Mouse (Mus musculus) stomach, postnatal 0 days (tissue): ENCODE results near the gene Fam169b. TPM values are rescaled to one million over a fixed set of nuclear protein-coding genes. Genes with fewer than 3 reads are reported as not detected.
"Not testable (repeated sequence)": the region's sequence is repeated elsewhere in the genome, so short reads cannot be mapped to it uniquely, and the experiment has no call there.

Experiments used
- ATAC-seq: fragments of 200-750 bp; cut with Nextera tagmentation; 2 replicates; pipeline ENCODE4 v1.8.0; 2017; ENCODE audit not compliant: low FRiP score, low TSS enrichment
- DNase-seq: peaks from one replicate; pipeline ENCODE4 v3.0.0-alpha.2; 2016; ENCODE audit warnings: low spot score
- H3K27ac ChIP-seq: fragments of 300-500 bp; sonication (generic); replicated peaks from 2 replicates; pipeline ENCODE4 v1.5.1; 2014; ENCODE audit warnings: mild to moderate bottlenecking, control low read depth
- H3K27me3 ChIP-seq: fragments of 300-500 bp; sonication (generic); 2 replicates; pipeline ENCODE4 v1.6.1; 2014; ENCODE audit warnings: low read length; ENCODE audit not compliant: control insufficient read depth, insufficient read depth
- H3K36me3 ChIP-seq: fragments of 300-500 bp; sonication (generic); 2 replicates; pipeline ENCODE4 v1.6.1; 2014; ENCODE audit warnings: low read length, mixed read lengths; ENCODE audit not compliant: control insufficient read depth, insufficient read depth
- H3K4me1 ChIP-seq: fragments of 300-500 bp; sonication (generic); replicated peaks from 2 replicates; pipeline ENCODE4 v1.6.1; 2014; ENCODE audit warnings: antibody characterized with exemption; ENCODE audit not compliant: control insufficient read depth, insufficient read depth
- H3K4me2 ChIP-seq: fragments of 300-500 bp; sonication (generic); replicated peaks from 2 replicates; pipeline ENCODE4 v1.6.1; 2014; ENCODE audit warnings: low read depth, mild to moderate bottlenecking, control low read depth, moderate library complexity
- H3K4me3 ChIP-seq: fragments of 300-500 bp; sonication (generic); 2 replicates; pipeline ENCODE4 v1.5.1; 2014; ENCODE audit warnings: low read depth, low read length, control low read depth
- H3K9ac ChIP-seq: fragments of 300-500 bp; sonication (generic); 2 replicates; pipeline ENCODE4 v1.6.1; 2014; ENCODE audit warnings: mild to moderate bottlenecking, low read length, control low read depth, mixed read lengths
- H3K9me3 ChIP-seq: fragments of 300-500 bp; sonication (generic); 2 replicates; pipeline ENCODE4 v1.6.1; 2016; ENCODE audit warnings: low read length; ENCODE audit not compliant: control insufficient read depth
- CTCF ChIP-seq: IDR thresholded peaks from 2 replicates; pipeline ENCODE4 v1.5.1; 2016; ENCODE audit warnings: antibody characterized with exemption, low read depth, mild to moderate bottlenecking, moderate library complexity
- EP300 ChIP-seq: optimal IDR thresholded peaks from 2 replicates; pipeline ENCODE3; 2016; ENCODE audit warnings: antibody characterized with exemption
- WGBS: fragments of 180-500 bp; shearing (Covaris S2); extraction: QIAGEN DNeasy Blood & Tissue Kit; methylation state at CpG from one replicate; pipeline ENCODE4 v1.1.7; 2014; 5-methylcytosine and 5-hydroxymethylcytosine counted together
- polyA plus RNA-seq: library from polyadenylated mRNA; unstranded; fragments of >200 nt; fragmentation: Nextera tagmentation; extraction: Ambion mirVana; gene quantifications from 2 replicates; pipeline ENCODE4 v1.2.1, GENCODE M21; 2015

Fam169b gene
- polyA plus RNA-seq, 1 experiment from 2014 or later = 0.24 TPM

DNA sequence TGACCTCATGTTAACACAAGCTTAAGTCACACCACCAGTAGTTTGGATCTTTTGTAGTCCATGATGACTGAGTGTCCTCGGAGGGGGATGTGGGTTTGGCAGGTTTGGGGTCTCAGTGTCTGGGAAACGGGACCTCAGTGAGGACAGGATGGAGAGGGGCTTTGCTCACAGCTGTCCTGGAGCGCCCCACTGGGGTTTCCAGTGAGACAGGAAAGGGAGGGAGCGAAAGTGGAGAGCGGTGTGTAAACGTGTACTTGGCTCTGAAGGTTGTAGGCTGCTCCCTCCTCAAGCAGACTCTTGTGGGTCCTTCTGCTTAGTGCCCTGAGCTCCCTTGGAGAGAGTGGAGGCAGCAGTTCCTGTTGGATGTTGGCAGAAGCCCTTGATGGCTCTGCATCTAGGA lies 5.3 kb downstream of the Fam169b start:
- no peaks in the 10 kb centered on the region for H3K27me3 ChIP-seq
- H3K4me2 ChIP-seq = no peak overlapping the region
- no peak overlapping the region for H3K9ac ChIP-seq
- no peaks in the 10 kb centered on the region for H3K36me3 ChIP-seq
- H3K4me1 ChIP-seq = no peaks in the 10 kb centered on the region
- H3K9me3 ChIP-seq = no peaks in the 10 kb centered on the region
- H3K27ac ChIP-seq = no peak overlapping the region
- DNase-seq (no peak), ATAC-seq (no peak)
- WGBS = 71% methylated on average over 6 of the region's 6 CpGs
- TF ChIP-seq EP300 = no peak
- TF ChIP-seq CTCF = no peak
- no peak overlapping the region for H3K4me3 ChIP-seq

DNA sequence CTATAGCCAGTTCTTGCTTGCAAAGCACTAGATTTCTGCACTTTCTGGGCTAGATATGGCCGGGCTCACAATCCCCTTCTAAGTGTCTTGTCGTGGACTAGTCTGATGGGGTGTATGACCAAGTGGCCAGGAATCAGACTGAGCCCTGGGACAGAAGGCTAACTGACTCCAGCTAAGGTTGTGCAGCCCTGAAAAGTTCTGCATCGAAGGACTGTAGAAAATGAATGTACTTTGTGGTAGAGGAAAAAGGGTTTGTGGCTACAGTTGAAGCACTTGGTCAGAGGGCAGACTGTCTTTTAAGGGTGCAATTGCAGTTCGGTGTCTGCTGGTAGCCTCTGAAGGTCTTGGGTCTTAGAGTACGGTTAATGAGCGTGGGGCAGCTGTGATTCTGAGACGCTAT lies 5.8 kb downstream of the Fam169b start:
- ATAC-seq = no peak
- Histone ChIP-seq H3K4me3 (no peak overlapping the region), H3K9me3 (no peaks in the 10 kb centered on the region), H3K9ac (no peak overlapping the region), H3K27me3 (no peaks in the 10 kb centered on the region), H3K4me1 (no peaks in the 10 kb centered on the region), H3K36me3 (no peaks in the 10 kb centered on the region), H3K27ac (no peak overlapping the region), H3K4me2 (no peak overlapping the region)
- no peak for DNase-seq
- TF ChIP-seq CTCF (no peak), EP300 (no peak)
- 88% methylated on average over 7 of the region's 7 CpGs for WGBS

DNA sequence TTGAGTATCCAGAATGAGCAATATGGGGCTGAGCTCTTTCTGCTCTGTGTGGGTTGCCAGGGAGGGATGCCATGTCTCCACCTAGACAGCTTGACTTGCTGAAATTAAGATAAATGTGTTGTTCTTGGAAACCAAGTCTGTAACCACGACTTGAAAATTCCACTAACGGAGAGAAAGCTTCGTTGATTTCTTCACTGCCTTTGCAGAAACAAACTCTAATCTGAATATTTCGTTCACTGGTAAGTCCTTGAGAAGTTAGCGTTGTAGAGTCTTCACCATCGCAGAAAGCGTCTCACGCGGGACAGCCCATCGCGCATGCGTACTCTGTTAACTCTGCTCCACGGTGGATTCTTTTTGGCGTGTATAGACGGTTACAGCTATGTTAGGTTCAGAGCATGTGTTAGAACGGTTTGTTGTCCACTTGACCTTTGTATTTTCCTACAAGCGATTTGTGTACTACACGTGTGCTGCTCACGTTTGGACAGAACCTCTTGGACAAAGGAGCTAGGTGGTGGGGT lies 6.8 kb downstream of the Fam169b start:
- no peaks in the 10 kb centered on the region for H3K4me1 ChIP-seq
- ATAC-seq (no peak), DNase-seq (no peak)
- no peaks in the 10 kb centered on the region for H3K9me3 ChIP-seq
- H3K9ac ChIP-seq = no peak overlapping the region
- whole genome bisulfite sequencing = 87% methylated on average over 19 of the region's 19 CpGs
- no peak overlapping the region for H3K27ac ChIP-seq
- H3K4me2 ChIP-seq = no peak overlapping the region
- no peak overlapping the region for H3K4me3 ChIP-seq
- no peaks in the 10 kb centered on the region for H3K36me3 ChIP-seq
- H3K27me3 ChIP-seq = no peaks in the 10 kb centered on the region
- TF ChIP-seq CTCF (no peak), EP300 (no peak)

DNA sequence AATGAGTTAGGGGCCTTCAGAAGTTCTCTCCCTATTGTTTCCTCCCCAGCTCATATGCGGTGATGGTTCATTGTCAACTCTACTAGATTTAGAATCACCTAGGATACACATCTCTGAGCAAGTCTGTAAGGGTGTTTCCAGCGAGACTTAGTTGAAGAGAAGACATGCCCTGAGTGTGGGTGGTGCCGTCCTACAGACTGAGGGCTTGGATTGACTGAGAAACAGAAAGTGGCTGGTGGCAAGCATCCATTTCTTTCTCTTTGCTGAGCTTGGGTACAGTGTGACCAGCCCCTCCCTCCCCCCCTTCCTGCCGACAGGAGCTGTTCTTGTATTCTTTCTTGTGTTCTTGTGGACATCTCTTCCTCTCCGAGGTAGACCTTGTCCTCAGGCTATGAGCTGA lies 7.7 kb downstream of the Fam169b start:
- H3K4me1 ChIP-seq = no peaks in the 10 kb centered on the region
- no peak overlapping the region for H3K4me2 ChIP-seq
- TF ChIP-seq CTCF (no peak), EP300 (no peak)
- DNase-seq = no peak
- no peaks in the 10 kb centered on the region for H3K9me3 ChIP-seq
- no peaks in the 10 kb centered on the region for H3K27me3 ChIP-seq
- no peak overlapping the region for H3K9ac ChIP-seq
- no peak for ATAC-seq
- H3K27ac ChIP-seq = no peak overlapping the region
- no peak overlapping the region for H3K4me3 ChIP-seq
- WGBS = 73% methylated on average over 5 of the region's 5 CpGs
- H3K36me3 ChIP-seq = no peaks in the 10 kb centered on the region

DNA sequence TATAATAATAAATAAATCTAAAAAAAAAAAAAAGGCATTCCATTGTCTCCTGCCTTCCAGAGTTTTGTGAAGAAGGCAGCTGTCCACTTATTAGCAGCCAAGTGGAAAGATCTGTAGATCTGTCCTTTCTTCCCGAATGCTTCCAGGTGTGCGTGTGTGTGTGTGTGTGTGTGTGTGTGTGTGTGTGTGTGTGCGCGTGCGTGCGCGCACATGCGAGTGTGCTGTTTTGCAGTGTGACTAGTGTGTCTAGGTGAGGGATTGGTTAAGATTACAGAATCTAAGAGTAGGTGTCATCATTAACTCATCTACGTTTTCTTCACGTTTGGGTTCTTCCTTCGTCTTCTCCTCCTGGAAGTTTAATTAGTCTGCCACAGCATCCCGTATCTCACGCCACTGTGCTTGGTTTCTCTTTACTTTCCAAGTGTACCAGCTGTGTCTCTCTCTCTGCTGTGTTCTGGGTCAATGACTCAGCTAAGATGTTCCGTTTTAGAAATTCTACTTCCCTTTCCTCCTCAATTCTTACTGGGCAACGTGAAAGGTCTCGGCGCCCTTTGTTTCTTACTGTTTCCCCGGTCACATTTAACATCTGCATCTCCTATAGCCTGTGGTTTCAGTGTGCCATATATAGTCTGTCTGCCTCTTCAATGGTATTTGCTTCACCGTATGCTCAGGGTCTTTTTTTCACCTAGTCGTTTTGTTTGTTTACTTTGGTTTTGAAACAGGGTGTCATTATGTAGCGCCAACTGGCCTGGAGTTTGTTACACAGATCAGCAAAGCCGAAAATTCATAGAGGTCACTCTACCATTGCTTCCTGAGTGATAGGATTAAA lies 8.9 kb downstream of the Fam169b start:
- WGBS = 81% methylated on average over 22 of the region's 22 CpGs
- DNase-seq (no peak), ATAC-seq (no peak)
- Histone ChIP-seq H3K4me1 (no peaks in the 10 kb centered on the region), H3K9me3 (no peaks in the 10 kb centered on the region), H3K4me2 (no peak overlapping the region), H3K9ac (no peak overlapping the region), H3K27ac (no peak overlapping the region), H3K4me3 (no peak overlapping the region), H3K36me3 (no peaks in the 10 kb centered on the region), H3K27me3 (no peaks in the 10 kb centered on the region)
- TF ChIP-seq EP300 = no peak
- no peak for TF ChIP-seq CTCF

DNA sequence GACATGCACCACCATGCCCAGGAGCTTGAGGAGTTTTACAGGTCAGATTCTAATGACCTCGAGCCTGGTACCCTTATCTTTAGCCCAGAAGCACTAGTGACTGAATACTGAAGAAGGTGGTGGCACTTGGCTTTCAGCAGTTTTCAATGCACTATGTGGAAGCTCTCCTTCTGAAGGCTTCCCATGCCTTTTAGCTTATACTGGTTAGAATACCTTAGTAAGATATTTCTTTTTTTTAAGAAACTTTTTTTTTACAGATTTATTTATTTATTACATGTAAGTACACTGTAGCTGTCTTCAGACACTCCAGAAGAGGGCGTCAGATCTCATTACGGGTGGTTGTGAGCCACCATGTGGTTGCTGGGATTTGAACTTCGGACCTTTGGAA lies 9.5 kb downstream of the Fam169b start:
- WGBS = 78% methylated on average over 4 of the region's 4 CpGs
- ATAC-seq = not testable (repeated sequence)

More for the DNA sequence above, 9.5 kb downstream of the Fam169b start:
- H3K27me3 ChIP-seq, H3K9me3 ChIP-seq, H3K4me1 ChIP-seq, H3K36me3 ChIP-seq, H3K27ac ChIP-seq, H3K9ac ChIP-seq, DNase-seq, H3K4me2 ChIP-seq, H3K4me3 ChIP-seq: not testable (repeated sequence)
